Mouse (Mus musculus) lung, embryonic 15.5 days (tissue): ENCODE measurements around the gene Dpp6. TPM values are rescaled to one million over a fixed set of nuclear protein-coding genes. Genes with fewer than 3 reads are reported as not detected.

Experiments
- ATAC-seq: fragments of 200-750 bp; cut with Nextera tagmentation; 2 replicates; pipeline ENCODE4 v1.8.0; 2017; ENCODE audit warnings: moderate number of reproducible peaks, borderline replicate concordance; ENCODE audit not compliant: low FRiP score, low TSS enrichment; ENCODE audit errors: extremely low read depth
- H3K27ac ChIP-seq: fragments of 300-500 bp; sonication (generic); 2 replicates; pipeline ENCODE4 v1.5.1; 2015; ENCODE audit warnings: moderate library complexity, mild to moderate bottlenecking, inconsistent platforms
- H3K27me3 ChIP-seq: fragments of 300-500 bp; sonication (generic); 2 replicates; pipeline ENCODE4 v1.6.1; 2015; ENCODE audit warnings: inconsistent platforms
- H3K36me3 ChIP-seq: fragments of 300-500 bp; sonication (generic); 2 replicates; pipeline ENCODE4 v1.6.1; 2015; ENCODE audit warnings: inconsistent platforms
- H3K4me1 ChIP-seq: fragments of 300-500 bp; sonication (generic); 2 replicates; pipeline ENCODE4 v1.6.1; 2015; ENCODE audit warnings: inconsistent platforms
- H3K4me2 ChIP-seq: fragments of 300-500 bp; sonication (generic); 2 replicates; pipeline ENCODE4 v1.6.1; 2015; ENCODE audit warnings: inconsistent platforms, mild to moderate bottlenecking, moderate library complexity
- H3K4me3 ChIP-seq: fragments of 300-500 bp; sonication (generic); 2 replicates; pipeline ENCODE4 v1.5.1; 2015; ENCODE audit warnings: mild to moderate bottlenecking, inconsistent platforms
- H3K9ac ChIP-seq: fragments of 300-500 bp; sonication (generic); 2 replicates; pipeline ENCODE4 v1.6.1; 2015; ENCODE audit warnings: inconsistent platforms
- H3K9me3 ChIP-seq: fragments of 300-500 bp; sonication (generic); 2 replicates; pipeline ENCODE4 v1.6.1; 2016; ENCODE audit warnings: inconsistent platforms
- WGBS: fragments of 180-500 bp; shearing (Covaris S2); methylation state at CpG from one replicate; pipeline ENCODE4 v1.1.7; 2015; 5-methylcytosine and 5-hydroxymethylcytosine counted together
- polyA plus RNA-seq: library from polyadenylated mRNA; unstranded; fragments of >200 nt; fragmentation: Nextera tagmentation; extraction: Ambion mirVana; gene quantifications from 2 replicates; pipeline ENCODE4 v1.2.1, GENCODE M21; 2015

Dpp6 gene
- 0.33 and 0.55 TPM in 2 replicates for polyA plus RNA-seq

DNA sequence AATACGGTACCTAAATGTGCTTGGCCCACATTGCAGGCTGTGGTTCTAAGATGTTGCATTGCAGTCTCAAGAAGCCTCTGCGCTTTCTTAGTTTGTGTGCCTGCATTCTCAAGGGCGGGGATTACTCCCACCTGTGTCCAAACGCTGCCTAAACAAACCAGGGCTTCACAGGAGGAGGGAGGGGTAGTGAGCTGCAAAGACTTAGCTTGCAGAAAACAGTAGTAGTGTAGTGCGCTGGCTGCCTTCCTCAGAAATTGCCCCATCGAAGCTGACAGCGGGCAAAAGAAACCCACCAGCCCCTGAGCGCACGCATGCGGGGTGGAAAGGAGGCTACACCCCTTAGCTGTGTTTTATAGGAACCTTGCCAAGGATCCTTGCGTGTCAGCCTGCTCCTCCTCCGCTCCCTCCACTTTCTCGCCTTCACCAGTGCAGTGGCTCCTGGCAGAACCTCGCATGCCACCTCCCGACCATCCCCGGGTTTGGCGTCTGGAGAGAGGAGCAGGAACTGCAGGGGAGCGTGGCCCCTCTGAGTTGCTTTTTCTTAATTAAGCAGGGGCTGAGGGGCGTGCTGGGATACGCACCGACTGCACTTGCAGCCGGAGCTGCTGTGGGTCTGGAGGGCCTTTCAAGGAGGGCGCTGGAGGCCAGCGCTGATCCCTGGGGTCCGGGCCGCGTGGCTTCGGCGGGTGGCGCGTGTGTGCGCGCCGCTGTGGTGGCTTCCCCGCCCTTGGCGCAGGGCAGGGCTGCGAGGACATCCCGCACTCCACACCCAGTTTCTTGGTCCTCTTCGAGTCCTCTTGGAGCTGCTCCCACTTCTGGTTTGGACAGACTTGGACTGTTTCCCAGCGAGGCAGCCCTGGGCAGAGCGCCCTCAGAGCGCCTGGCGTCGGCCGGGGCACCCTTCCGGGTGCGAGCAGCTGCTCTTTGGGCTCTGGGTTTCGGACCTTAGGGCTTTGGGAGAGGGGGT is at the start of gene Dpp6:
Gene Dpp6, plus strand, starts transcription at position 229 of the 967 bp plus-strand sequence.
- 2% methylated on average over 48 of the region's 48 CpGs for WGBS
- H3K4me3 ChIP-seq = no peak within 1 kb of the TSS
- peak within 1 kb of the TSS; percentile 29 for H3K4me2 ChIP-seq
- H3K27ac ChIP-seq = no peak within 1 kb of the TSS
- H3K9me3 ChIP-seq = no peaks in the 10 kb centered on the region
- ATAC-seq = 0 out of 2 replicates have a peak, but pooled peaks have one; percentile 31
- H3K4me1 ChIP-seq = no peaks in the 10 kb centered on the region
- peaks cover 28% of the 10 kb centered on the region for H3K27me3 ChIP-seq
- no peak within 1 kb of the TSS for H3K9ac ChIP-seq
- no peaks in the 10 kb centered on the region for H3K36me3 ChIP-seq

- H3K4me2 ChIP-seq = no peak overlapping the region
- no peak overlapping the region for H3K27ac ChIP-seq
- no peaks in the 10 kb centered on the region for H3K4me1 ChIP-seq
- H3K9me3 ChIP-seq = no peaks in the 10 kb centered on the region
- no peaks in the 10 kb centered on the region for H3K27me3 ChIP-seq
- no peaks in the 10 kb centered on the region for H3K36me3 ChIP-seq
- ATAC-seq = no peak
- no peak overlapping the region for H3K9ac ChIP-seq
- H3K4me3 ChIP-seq = no peak overlapping the region
- 64% methylated on average over 3 of the region's 3 CpGs for WGBS
Measured at GRCm38 (mm10) chr5:26783955-26784354, 33.0 kb upstream of the Dpp6 start.

GRCm38 (mm10) chr5:26795524-26795923 is 21.5 kb upstream of the Dpp6 start:
- no peak for ATAC-seq
- Histone ChIP-seq H3K9me3 (no peaks in the 10 kb centered on the region), H3K4me1 (no peaks in the 10 kb centered on the region), H3K4me3 (no peak overlapping the region), H3K27me3 (no peaks in the 10 kb centered on the region), H3K36me3 (no peaks in the 10 kb centered on the region), H3K4me2 (no peak overlapping the region), H3K27ac (no peak overlapping the region), H3K9ac (no peak overlapping the region)
- WGBS = 95% methylated on average over 2 of the region's 2 CpGs

DNA sequence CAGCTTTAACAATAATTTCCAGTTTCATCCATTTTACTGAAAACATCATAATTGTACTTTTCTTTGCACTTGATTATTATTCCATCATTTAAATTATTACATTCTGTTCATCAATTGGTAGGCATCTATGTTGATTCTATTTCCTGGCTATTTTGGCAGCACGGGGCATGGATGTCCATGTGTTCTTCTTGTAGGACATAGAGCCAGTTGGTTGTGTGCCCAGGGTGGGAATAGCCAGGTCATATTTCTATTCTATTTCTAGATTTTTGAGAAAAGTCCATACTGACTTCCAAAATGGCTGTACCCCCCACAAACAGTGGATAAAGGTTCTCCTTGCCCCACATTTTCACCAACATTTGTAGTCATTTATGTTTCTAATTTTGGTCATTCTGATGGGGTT is 19.0 kb downstream of the Dpp6 start:
- 85% methylated on average over 1 of the region's 1 CpGs for WGBS
- Histone ChIP-seq H3K27me3 (no peaks in the 10 kb centered on the region), H3K9me3 (no peaks in the 10 kb centered on the region), H3K4me2 (no peak overlapping the region), H3K27ac (no peak overlapping the region), H3K4me1 (no peaks in the 10 kb centered on the region), H3K4me3 (no peak overlapping the region), H3K36me3 (no peaks in the 10 kb centered on the region), H3K9ac (no peak overlapping the region)
- no peak for ATAC-seq

GRCm38 (mm10) chr5:26841151-26841550 is 24.1 kb downstream of the Dpp6 start:
- Histone ChIP-seq H3K36me3 (no peaks in the 10 kb centered on the region), H3K27me3 (no peaks in the 10 kb centered on the region), H3K9me3 (no peaks in the 10 kb centered on the region), H3K4me1 (no peaks in the 10 kb centered on the region), H3K4me3 (no peak overlapping the region), H3K4me2 (no peak overlapping the region), H3K27ac (no peak overlapping the region), H3K9ac (no peak overlapping the region)
- WGBS = 26% methylated on average over 4 of the region's 4 CpGs
- no peak for ATAC-seq

GRCm38 (mm10) chr5:26854746-26855145 is 37.7 kb downstream of the Dpp6 start:
- no peak for ATAC-seq
- Histone ChIP-seq H3K4me2 (no peak overlapping the region), H3K27me3 (no peaks in the 10 kb centered on the region), H3K9me3 (no peaks in the 10 kb centered on the region), H3K27ac (no peak overlapping the region), H3K4me1 (no peaks in the 10 kb centered on the region), H3K4me3 (no peak overlapping the region), H3K9ac (no peak overlapping the region), H3K36me3 (no peaks in the 10 kb centered on the region)
- 64% methylated on average over 4 of the region's 4 CpGs for WGBS

DNA sequence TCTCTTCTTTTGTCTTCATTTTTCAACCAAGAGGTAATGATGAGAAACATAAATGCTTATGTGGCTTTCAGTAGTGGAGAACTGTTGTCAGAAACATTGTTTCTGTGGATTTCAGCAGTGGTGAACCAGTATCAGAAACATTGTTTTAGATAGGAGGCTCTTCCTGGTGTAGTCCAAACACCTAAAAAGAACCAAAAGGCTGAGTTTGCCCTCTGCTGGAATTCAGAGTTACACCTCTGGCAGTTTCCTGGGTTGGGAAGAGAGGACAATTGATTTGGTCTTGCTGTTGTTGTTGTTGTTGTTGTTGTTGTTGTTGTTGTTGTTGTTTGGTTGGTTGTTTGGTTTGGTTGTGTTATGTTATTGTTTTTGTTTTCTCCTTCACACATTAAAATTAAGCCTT is 58.4 kb downstream of the Dpp6 start:
- Histone ChIP-seq H3K4me1 (no peaks in the 10 kb centered on the region), H3K27ac (no peak overlapping the region), H3K36me3 (no peaks in the 10 kb centered on the region), H3K9me3 (no peaks in the 10 kb centered on the region), H3K4me2 (no peak overlapping the region), H3K27me3 (no peaks in the 10 kb centered on the region), H3K4me3 (no peak overlapping the region), H3K9ac (no peak overlapping the region)
- ATAC-seq = no peak

GRCm38 (mm10) chr5:26887496-26887895 is 70.5 kb downstream of the Dpp6 start:
- no peak for ATAC-seq
- Histone ChIP-seq H3K9ac (no peak overlapping the region), H3K27ac (no peak overlapping the region), H3K9me3 (no peaks in the 10 kb centered on the region), H3K27me3 (no peaks in the 10 kb centered on the region), H3K4me1 (no peaks in the 10 kb centered on the region), H3K4me3 (no peak overlapping the region), H3K4me2 (no peak overlapping the region), H3K36me3 (no peaks in the 10 kb centered on the region)
- 82% methylated on average over 1 of the region's 1 CpGs for WGBS

GRCm38 (mm10) chr5:26888080-26888479 is 71.1 kb downstream of the Dpp6 start:
- H3K9ac ChIP-seq = no peak overlapping the region
- ATAC-seq = no peak
- WGBS = 71% methylated on average over 4 of the region's 4 CpGs
- no peak overlapping the region for H3K4me2 ChIP-seq
- no peaks in the 10 kb centered on the region for H3K36me3 ChIP-seq
- no peaks in the 10 kb centered on the region for H3K27me3 ChIP-seq
- no peak overlapping the region for H3K27ac ChIP-seq
- H3K4me3 ChIP-seq = no peak overlapping the region
- no peaks in the 10 kb centered on the region for H3K9me3 ChIP-seq
- no peaks in the 10 kb centered on the region for H3K4me1 ChIP-seq

GRCm38 (mm10) chr5:26894346-26894745 is 77.3 kb downstream of the Dpp6 start:
- ATAC-seq = no peak
- Histone ChIP-seq H3K9me3 (no peaks in the 10 kb centered on the region), H3K36me3 (no peaks in the 10 kb centered on the region), H3K4me1 (no peaks in the 10 kb centered on the region), H3K9ac (no peak overlapping the region), H3K4me2 (no peak overlapping the region), H3K27ac (no peak overlapping the region), H3K4me3 (no peak overlapping the region), H3K27me3 (no peaks in the 10 kb centered on the region)
- 19% methylated on average over 3 of the region's 3 CpGs for WGBS

- no peak for ATAC-seq
- Histone ChIP-seq H3K36me3 (no peaks in the 10 kb centered on the region), H3K4me2 (no peak overlapping the region), H3K4me3 (no peak overlapping the region), H3K27me3 (peaks cover 4% of the 10 kb centered on the region; the same call in 1 of the 2 replicates), H3K9ac (no peak overlapping the region), H3K9me3 (no peaks in the 10 kb centered on the region), H3K27ac (no peak overlapping the region), H3K4me1 (peaks cover 4% of the 10 kb centered on the region)
- WGBS = 8% methylated on average over 9 of the region's 9 CpGs
Measured at GRCm38 (mm10) chr5:26903786-26904185, 86.8 kb downstream of the Dpp6 start.

GRCm38 (mm10) chr5:26904324-26905041 is 87.5 kb downstream of the Dpp6 start:
- no peak overlapping the region for H3K9ac ChIP-seq

More at GRCm38 (mm10) chr5:26904324-26905041, 87.5 kb downstream of the Dpp6 start:
- Histone ChIP-seq H3K36me3 (no peaks in the 10 kb centered on the region), H3K27ac (no peak overlapping the region), H3K4me3 (peak overlapping the region; percentile 23), H3K27me3 (peaks cover 4% of the 10 kb centered on the region; the same call in 1 of the 2 replicates), H3K9me3 (no peaks in the 10 kb centered on the region), H3K4me2 (peak overlapping the region; percentile 55), H3K4me1 (peaks cover 4% of the 10 kb centered on the region)
- peak; percentile 79 for ATAC-seq
- WGBS = under 1% methylated on average over 32 of the region's 32 CpGs
